In genomic region chr1:167001174-167001843, GRCm38 (mm10) we compare ENCODE assay signal across 8 mouse cellular contexts. TPM values are rescaled to one million over a fixed set of nuclear protein-coding genes. Genes with fewer than 3 reads are reported as not detected.
DNase-seq lines count a peak whose midpoint lies in the region; ATAC-seq and TF ChIP-seq lines count a peak whose summit lies in the region.

Gene Fam78b, plus strand, starts transcription at chr1:167001417.

- no peak for DNase-seq in liver, adult 2 months (ENCODE audit: extremely low read depth, low read depth, low spot score)
- no peak for DNase-seq in liver
- peak; percentile 48 for DNase-seq in cerebellum, adult 8-10 months
- DNase-seq in frontal cortex, postnatal 36 days (ENCODE audit: low spot score in 2 of 2): peak; percentile 38 to 45
- peak; percentile 56 to 59 for DNase-seq in right cerebral cortex, adult 2 months (ENCODE audit: low spot score in 2 of 2)

- peaks cover 11% of the 10 kb centered on the region for H3K27me3 ChIP-seq in liver, adult 2 months (ENCODE audit: control insufficient read depth, insufficient read depth, low read length)
- peaks cover 25% of the 10 kb centered on the region for H3K27me3 ChIP-seq in kidney, embryonic 16.5 days (ENCODE audit: insufficient read depth, low read length)
- H3K27me3 ChIP-seq in liver, embryonic 16.5 days (ENCODE audit: control insufficient read depth, insufficient read depth, low read depth, low read length): peaks cover 30% of the 10 kb centered on the region

- no peaks in the 10 kb centered on the region for H3K36me3 ChIP-seq in liver, adult 2 months (ENCODE audit: control insufficient read depth, insufficient read depth, low read length)
- H3K36me3 ChIP-seq in kidney, embryonic 16.5 days (ENCODE audit: insufficient read depth, low read length): no peaks in the 10 kb centered on the region
- H3K36me3 ChIP-seq in liver, embryonic 16.5 days (ENCODE audit: control insufficient read depth, insufficient read depth): no peaks in the 10 kb centered on the region

- H3K4me1 ChIP-seq in liver, adult 2 months (ENCODE audit: control insufficient read depth, insufficient read depth, low read length): no peaks in the 10 kb centered on the region; the same call in 1 of the 2 replicates
- peaks cover 18% of the 10 kb centered on the region for H3K4me1 ChIP-seq in kidney, embryonic 16.5 days (ENCODE audit: insufficient read depth, low read length)
- H3K4me1 ChIP-seq in liver, embryonic 16.5 days (ENCODE audit: control insufficient read depth, low read depth, low read length): no peaks in the 10 kb centered on the region

- peak within 1 kb of the TSS; percentile 71 for H3K9ac ChIP-seq in liver, adult 2 months (ENCODE audit: low read depth, low read length)
- H3K9ac ChIP-seq in kidney, embryonic 16.5 days (replicated peaks; ENCODE audit: low read length): peak within 1 kb of the TSS; percentile 86
- H3K9ac ChIP-seq in liver, embryonic 16.5 days (ENCODE audit: low read depth, low read length): peak within 1 kb of the TSS; percentile 37

- peak; percentile 55 for ATAC-seq in kidney, embryonic 16.5 days (ENCODE audit: low FRiP score, low TSS enrichment)
- peak; percentile 46 for ATAC-seq in liver, embryonic 16.5 days (ENCODE audit: low read depth)
- no peak for ATAC-seq in megakaryocyte progenitor cell, adult 5-6 weeks (replicated peaks; ENCODE audit: poor library complexity)

- peak within 1 kb of the TSS; percentile 96 for H3K4me2 ChIP-seq in kidney, embryonic 16.5 days (replicated peaks; ENCODE audit: low read depth, low read length)
- H3K4me2 ChIP-seq in liver, embryonic 16.5 days (ENCODE audit: low read depth, low read length): peak within 1 kb of the TSS; percentile 76

- no peaks in the 10 kb centered on the region for H3K9me3 ChIP-seq in kidney, embryonic 16.5 days (ENCODE audit: low read length)
- H3K9me3 ChIP-seq in liver, embryonic 16.5 days (replicated peaks; ENCODE audit: control insufficient read depth, low read length): no peaks in the 10 kb centered on the region

- no peaks in the 10 kb centered on the region for H3K79me2 ChIP-seq in liver, adult 2 months (ENCODE audit: control insufficient read depth, insufficient read depth, low read length)

- H3K27ac ChIP-seq in liver, adult 2 months (replicated peaks; ENCODE audit: insufficient read depth, low read depth, low read length): no peak within 1 kb of the TSS
- no peak within 1 kb of the TSS for H3K27ac ChIP-seq in kidney, embryonic 16.5 days (ENCODE audit: low read length)
- H3K27ac ChIP-seq in liver, embryonic 16.5 days (ENCODE audit: low read length): no peak within 1 kb of the TSS

- no peak for TF ChIP-seq CTCF in liver, adult 2 months (IDR thresholded peaks at IDR 0.05; ENCODE audit: low read depth, low read length)

- 2% methylated on average over 65 of the region's 85 CpGs for WGBS in liver, adult 2 months
- WGBS in kidney, embryonic 16.5 days: 0% methylated on average over 51 of the region's 85 CpGs
- WGBS in liver, embryonic 16.5 days (ENCODE audit: insufficient replicate concordance): 1% methylated on average over 62 of the region's 85 CpGs

- no peak for TF ChIP-seq POLR2A in liver, adult 2 months (IDR thresholded peaks at IDR 0.05; ENCODE audit: extremely low read depth, insufficient read depth, low read length)

- H3K4me3 ChIP-seq in liver, adult 2 months (ENCODE audit: insufficient read depth, low read depth, low read length): peak within 1 kb of the TSS; percentile 64
- H3K4me3 ChIP-seq in kidney, embryonic 16.5 days (ENCODE audit: low read length): peak within 1 kb of the TSS; percentile 68
- peak within 1 kb of the TSS; percentile 62 for H3K4me3 ChIP-seq in liver, embryonic 16.5 days (ENCODE audit: low read depth, low read length)

RNA-seq across cellular contexts. Expression of gene Fam78b, which starts in this region (rescaled TPM):
- 0.09 and 0.13 TPM in 2 replicates for total RNA-seq in liver, adult 2 months (2014; rRNA removed)
- 0.16 TPM in 1 of 2 replicates, not detected in the other for polyA plus RNA-seq in liver, adult 2 months (2012; rRNA removed)
- polyA plus RNA-seq in kidney, embryonic 16.5 days (2015; fragmentation: Nextera tagmentation; extraction: Ambion mirVana): 0.34 and 0.45 TPM in 2 replicates
- 0.02 TPM in 1 of 2 replicates, not detected in the other for polyA plus RNA-seq in liver, embryonic 16.5 days (2015; fragmentation: Nextera tagmentation; extraction: Ambion mirVana)
- 0.34 TPM in 1 of 2 replicates, not detected in the other for total RNA-seq in megakaryocyte progenitor cell, adult 5-6 weeks (2015)
- total RNA-seq in megakaryocyte progenitor cell, adult 5-6 weeks (2017): 0.17 and 0.41 TPM in 2 replicates

Comparison
In these comparisons a context has a peak if more than half of its experiments do, and no peak if none do; other contexts are left out.
1. Peak in ATAC-seq, H3K4me3 ChIP-seq, H3K9ac ChIP-seq and H3K4me2 ChIP-seq in kidney, embryonic 16.5 days; RNA of the gene not detected or under 1 TPM.
2. Peak in ATAC-seq, H3K4me3 ChIP-seq, H3K9ac ChIP-seq and H3K4me2 ChIP-seq in liver, embryonic 16.5 days; RNA of the gene not detected or under 1 TPM.
3. DNase-seq: peak in cerebellum, adult 8-10 months (single experiment), frontal cortex, postnatal 36 days (2 of 2) and right cerebral cortex, adult 2 months (2 of 2); none in liver, adult 2 months (single experiment) and liver (single experiment).
4. Peak in every context shown above with its lines, with median percentiles within 50 percentile points of each other: H3K4me3 ChIP-seq and H3K9ac ChIP-seq.